9 mouse cellular contexts compared by ENCODE assay signal in the genomic region with DNA sequence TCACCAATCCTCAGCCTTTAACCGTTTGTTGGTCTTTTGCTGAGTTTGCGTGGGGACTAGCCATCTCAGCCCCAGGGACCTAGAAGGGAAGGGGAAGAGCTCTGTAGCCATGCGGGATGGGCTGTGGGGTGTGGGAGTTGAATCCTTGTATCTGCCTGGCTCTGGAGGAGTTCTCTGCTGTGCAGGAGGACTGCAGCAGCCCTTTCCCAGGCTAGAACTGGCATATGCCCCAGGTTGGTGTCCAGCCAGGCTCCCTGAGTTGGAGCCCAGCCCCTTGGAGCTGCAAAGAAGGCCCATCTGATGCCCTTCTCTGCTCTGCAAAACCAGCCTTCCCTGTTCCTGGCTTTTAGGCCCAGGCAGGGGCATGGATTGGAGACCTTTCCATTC. TPM values are rescaled to one million over a fixed set of nuclear protein-coding genes. Genes with fewer than 3 reads are reported as not detected.
DNase-seq lines count a peak whose midpoint lies in the region; ATAC-seq and TF ChIP-seq lines count a peak whose summit lies in the region.
"Had no signal": no experiment of that assay in that cellular context is flagged by ENCODE, and none has a peak within 500 bp of the region (broad histone marks: within the 10 kb centered on the region; RNA-seq: fewer than 3 reads in every experiment).

No protein-coding gene starts in this region.

- peak overlapping the region; percentile 66 for H3K4me2 ChIP-seq in neural tube, embryonic 12.5 days (replicated peaks)
- H3K4me2 ChIP-seq in hindbrain, embryonic 14.5 days (replicated peaks), result peak overlapping the region; percentile 59

- H3K4me3 ChIP-seq in neural tube, embryonic 12.5 days, result no peak overlapping the region
- peak overlapping the region; percentile 30; the same call in 1 of the 2 replicates for H3K4me3 ChIP-seq in hindbrain, embryonic 14.5 days (replicated peaks; ENCODE audit: low read length)
- H3K4me3 ChIP-seq in testis, adult 2 months (ENCODE audit: control insufficient read depth, low read depth, low read length), result peak overlapping the region; percentile 67

- WGBS in neural tube, embryonic 12.5 days, result 27% methylated on average over 3 of the region's 3 CpGs
- WGBS in hindbrain, embryonic 14.5 days, result 40% methylated on average over 3 of the region's 3 CpGs

- no peak overlapping the region for H3K9ac ChIP-seq in neural tube, embryonic 12.5 days
- H3K9ac ChIP-seq in hindbrain, embryonic 14.5 days, result no peak overlapping the region

- no peak for ATAC-seq in neural tube, embryonic 12.5 days (ENCODE audit: low FRiP score, low read depth)
- no peak for ATAC-seq in hindbrain, embryonic 14.5 days (ENCODE audit: low FRiP score)

- no peaks in the 10 kb centered on the region for H3K36me3 ChIP-seq in neural tube, embryonic 12.5 days
- H3K36me3 ChIP-seq in hindbrain, embryonic 14.5 days (replicated peaks; ENCODE audit: control insufficient read depth, insufficient read depth), result no peaks in the 10 kb centered on the region
- H3K36me3 ChIP-seq in testis, adult 2 months (ENCODE audit: control insufficient read depth, insufficient read depth, low read length), result no peaks in the 10 kb centered on the region

- TF ChIP-seq CTCF in testis, adult 2 months (IDR thresholded peaks at IDR 0.05; ENCODE audit: control insufficient read depth, insufficient read depth, insufficient replicate concordance, low read depth, low read length), result no peak

- no peak overlapping the region for H3K27ac ChIP-seq in neural tube, embryonic 12.5 days
- no peak overlapping the region for H3K27ac ChIP-seq in hindbrain, embryonic 14.5 days
- no peak overlapping the region for H3K27ac ChIP-seq in testis, adult 2 months (ENCODE audit: control insufficient read depth, insufficient read depth, low read depth, low read length)
- H3K27ac ChIP-seq: macrophage had no signal

- peaks cover 76% of the 10 kb centered on the region for H3K27me3 ChIP-seq in neural tube, embryonic 12.5 days (replicated peaks)
- H3K27me3 ChIP-seq in hindbrain, embryonic 14.5 days (ENCODE audit: control insufficient read depth, insufficient read depth, low read length), result peaks cover 69% of the 10 kb centered on the region
- H3K27me3 ChIP-seq in testis, adult 2 months (ENCODE audit: control insufficient read depth, insufficient read depth, low read length), result no peaks in the 10 kb centered on the region

- no peak for TF ChIP-seq POLR2A in testis, adult 2 months (IDR thresholded peaks at IDR 0.05; ENCODE audit: control insufficient read depth, low read depth, low read length)

- H3K4me1 ChIP-seq in neural tube, embryonic 12.5 days, result peaks cover 21% of the 10 kb centered on the region
- H3K4me1 ChIP-seq in hindbrain, embryonic 14.5 days (replicated peaks; ENCODE audit: control insufficient read depth, insufficient read depth, low read length), result peaks cover 24% of the 10 kb centered on the region
- H3K4me1 ChIP-seq in testis, adult 2 months (ENCODE audit: control insufficient read depth, insufficient read depth, low read length), result peaks cover 10% of the 10 kb centered on the region

- H3K9me3 ChIP-seq in neural tube, embryonic 12.5 days, result no peaks in the 10 kb centered on the region
- no peaks in the 10 kb centered on the region for H3K9me3 ChIP-seq in hindbrain, embryonic 14.5 days (ENCODE audit: control insufficient read depth, low read length)

- DNase-seq in adrenal gland, postnatal 14 days, result peak; percentile 17
- no peak for DNase-seq in adrenal gland, adult 2 months
- DNase-seq in neural tube, embryonic 10.5 days (ENCODE audit: extremely low spot score, low spot score), result no peak
- DNase-seq in hindbrain, embryonic 14.5 days (ENCODE audit: low spot score), result no peak
- no peak for DNase-seq in natural killer cell, adult 2 months (ENCODE audit: low spot score in 2 of 2)
- DNase-seq in kidney, adult 18-20 months, result no peak

RNA-seq across cellular contexts. Expression of gene Entpd2, which starts 0.9 kb away (rescaled TPM):
- 7.6 and 9.5 TPM in 2 replicates for total RNA-seq in adrenal gland, postnatal 14 days (2021)
- total RNA-seq in adrenal gland, adult 2 months (2021), result 1 to 10 TPM; 3.7 to 7.2 TPM
- polyA plus RNA-seq in adrenal gland, adult 2 months (2012; rRNA removed), result 21.1 and 24.7 TPM in 2 replicates
- polyA plus RNA-seq in neural tube, embryonic 12.5 days (2016; fragmentation: Nextera tagmentation; extraction: Ambion mirVana), result 0.75 and 1.5 TPM in 2 replicates
- polyA plus RNA-seq in hindbrain, embryonic 14.5 days (2014; fragmentation: Nextera tagmentation; extraction: Ambion mirVana), result 2.6 and 3.3 TPM in 2 replicates
- polyA plus RNA-seq in testis, adult 2 months (2012; rRNA removed), result 6.2 and 6.5 TPM in 2 replicates

RNA-seq across cellular contexts. Expression of gene Npdc1, which starts 2.6 kb away (rescaled TPM):
- 77.2 and 90.9 TPM in 2 replicates for total RNA-seq in adrenal gland, postnatal 14 days (2021)
- 100 to 1,000 TPM; 128 to 145 TPM for total RNA-seq in adrenal gland, adult 2 months (2021)
- 685 and 775 TPM in 2 replicates for polyA plus RNA-seq in adrenal gland, adult 2 months (2012; rRNA removed)
- 241 and 266 TPM in 2 replicates for polyA plus RNA-seq in neural tube, embryonic 12.5 days (2016; fragmentation: Nextera tagmentation; extraction: Ambion mirVana)
- 365 and 378 TPM in 2 replicates for polyA plus RNA-seq in hindbrain, embryonic 14.5 days (2014; fragmentation: Nextera tagmentation; extraction: Ambion mirVana)
- 13.6 and 15.9 TPM in 2 replicates for polyA plus RNA-seq in testis, adult 2 months (2012; rRNA removed)

RNA-seq across cellular contexts. Expression of gene Sapcd2, which starts 24.5 kb away (rescaled TPM):
- total RNA-seq in adrenal gland, postnatal 14 days (2021), result 3.4 and 3.5 TPM in 2 replicates
- total RNA-seq in adrenal gland, adult 2 months (2021), result under 1 TPM in 1 of 2 experiments, not detected in 1; 0.23 TPM
- 3.9 and 4.4 TPM in 2 replicates for polyA plus RNA-seq in adrenal gland, adult 2 months (2012; rRNA removed)
- 38.1 and 39.5 TPM in 2 replicates for polyA plus RNA-seq in neural tube, embryonic 12.5 days (2016; fragmentation: Nextera tagmentation; extraction: Ambion mirVana)
- 10.0 and 10.8 TPM in 2 replicates for polyA plus RNA-seq in hindbrain, embryonic 14.5 days (2014; fragmentation: Nextera tagmentation; extraction: Ambion mirVana)
- polyA plus RNA-seq in testis, adult 2 months (2012; rRNA removed), result 1.1 and 1.3 TPM in 2 replicates

RNA-seq across cellular contexts. Expression of gene Fut7, which starts 26.5 kb away (rescaled TPM):
- total RNA-seq in adrenal gland, postnatal 14 days (2021), result 4.7 TPM in 1 of 2 replicates, not detected in the other
- under 1 TPM in 1 of 2 experiments, not detected in 1; 0.24 TPM for total RNA-seq in adrenal gland, adult 2 months (2021)
- 0.10 and 0.40 TPM in 2 replicates for polyA plus RNA-seq in adrenal gland, adult 2 months (2012; rRNA removed)
- polyA plus RNA-seq in neural tube, embryonic 12.5 days (2016; fragmentation: Nextera tagmentation; extraction: Ambion mirVana), result 0.09 and 0.29 TPM in 2 replicates
- polyA plus RNA-seq in hindbrain, embryonic 14.5 days (2014; fragmentation: Nextera tagmentation; extraction: Ambion mirVana), result 0.37 TPM in 1 of 2 replicates, not detected in the other
- 0.10 TPM in 1 of 2 replicates, not detected in the other for polyA plus RNA-seq in testis, adult 2 months (2012; rRNA removed)

RNA-seq across cellular contexts. Expression of gene Uap1l1, which starts 31.1 kb away (rescaled TPM):
- total RNA-seq in adrenal gland, postnatal 14 days (2021), result 8.7 and 11.8 TPM in 2 replicates
- 10 to 100 TPM; 15.0 to 22.7 TPM for total RNA-seq in adrenal gland, adult 2 months (2021)
- 28.4 and 41.5 TPM in 2 replicates for polyA plus RNA-seq in adrenal gland, adult 2 months (2012; rRNA removed)
- 5.6 and 7.2 TPM in 2 replicates for polyA plus RNA-seq in neural tube, embryonic 12.5 days (2016; fragmentation: Nextera tagmentation; extraction: Ambion mirVana)
- 6.3 and 6.8 TPM in 2 replicates for polyA plus RNA-seq in hindbrain, embryonic 14.5 days (2014; fragmentation: Nextera tagmentation; extraction: Ambion mirVana)
- polyA plus RNA-seq in testis, adult 2 months (2012; rRNA removed), result 1.7 and 2.2 TPM in 2 replicates

Comparison
In these comparisons a context has a peak if more than half of its experiments do, and no peak if none do; other contexts are left out.
1. RNA of gene Npdc1, which starts 2.6 kb away (polyA plus RNA-seq): 685 to 775 TPM in adrenal gland, adult 2 months, 365 to 378 TPM in hindbrain, embryonic 14.5 days and 241 to 266 TPM in neural tube, embryonic 12.5 days; 13.6 to 15.9 TPM in testis, adult 2 months; every median in the first group is over 10 times any median in the second.